Mouse (Mus musculus): ENCODE measurements at regions not wholly inside any gene's neighbourhood (a gene's known extent, or its start where the extent isn't known, plus 50 kb on each side); places are given as distances from the start of the nearest gene placed in this dataset.
"Not testable (repeated sequence)": the region's sequence is repeated elsewhere in the genome, so short reads cannot be mapped to it uniquely, and the experiment has no call there.

DNA sequence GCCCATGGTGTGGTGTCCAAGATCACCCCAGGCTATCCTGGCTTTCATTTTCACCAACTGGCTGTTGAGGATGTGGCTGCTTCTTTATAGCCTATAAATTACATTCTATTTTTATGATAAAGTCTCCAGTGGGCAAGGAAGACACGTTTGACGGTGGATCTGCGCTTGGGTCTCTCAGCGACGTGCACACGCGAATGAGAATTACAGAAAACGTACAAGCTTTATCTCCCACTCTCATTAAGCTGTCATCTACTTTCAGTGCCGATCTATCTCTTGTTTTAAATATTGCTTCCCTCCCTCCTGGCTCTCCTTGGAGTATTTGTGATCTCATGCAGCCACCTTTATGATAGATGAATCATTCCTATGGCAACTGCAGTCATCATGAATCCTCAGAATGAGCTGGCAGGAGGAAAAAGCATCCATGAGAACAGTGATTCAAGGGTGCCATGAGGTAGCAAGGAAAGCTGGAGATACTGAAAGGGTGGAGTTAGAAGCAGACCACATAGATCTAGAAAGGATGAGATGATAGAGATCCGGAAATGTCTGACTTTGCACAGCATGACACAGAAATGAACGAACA, 568.0 kb upstream of the Klhl29 start:
- WGBS: 78% methylated on average over 11 of the region's 11 CpGs
- Histone ChIP-seq H3K27ac (no peak overlapping the region), H3K27me3 (replicated peaks) (no peaks in the 10 kb centered on the region), H3K4me2 (replicated peaks) (no peak overlapping the region), H3K9ac (no peak overlapping the region), H3K36me3 (no peaks in the 10 kb centered on the region), H3K9me3 (no peaks in the 10 kb centered on the region), H3K4me1 (no peaks in the 10 kb centered on the region), H3K4me3 (no peak overlapping the region)
- ATAC-seq (ENCODE audit: low FRiP score, low read depth): no peak

DNA sequence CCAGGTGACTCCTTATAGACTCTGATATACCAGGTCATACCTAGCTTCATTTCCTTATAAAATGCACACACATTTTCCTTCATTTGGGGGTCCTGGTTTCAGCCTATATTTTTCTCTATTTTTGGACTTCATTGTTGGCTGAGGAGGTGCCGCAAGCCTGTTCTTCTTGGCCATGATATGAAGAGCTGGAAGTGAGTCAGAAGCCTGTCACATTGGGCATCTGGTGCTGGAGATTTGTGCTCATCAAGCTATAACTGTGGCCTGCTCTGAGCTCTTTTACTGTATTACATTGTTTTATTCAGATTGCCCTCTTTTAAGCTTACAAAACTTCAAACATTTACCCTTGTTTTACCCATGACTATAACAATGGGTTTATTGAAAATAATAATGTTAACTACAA, 545.8 kb upstream of the Klhl29 start:
- Histone ChIP-seq H3K4me3 (no peak overlapping the region), H3K9ac (no peak overlapping the region), H3K27ac (no peak overlapping the region), H3K9me3 (no peaks in the 10 kb centered on the region), H3K27me3 (replicated peaks) (no peaks in the 10 kb centered on the region), H3K36me3 (no peaks in the 10 kb centered on the region), H3K4me2 (replicated peaks) (no peak overlapping the region), H3K4me1 (no peaks in the 10 kb centered on the region)
- no peak for ATAC-seq (ENCODE audit: low FRiP score, low read depth)
- 95% methylated on average over 1 of the region's 1 CpGs for WGBS

DNA sequence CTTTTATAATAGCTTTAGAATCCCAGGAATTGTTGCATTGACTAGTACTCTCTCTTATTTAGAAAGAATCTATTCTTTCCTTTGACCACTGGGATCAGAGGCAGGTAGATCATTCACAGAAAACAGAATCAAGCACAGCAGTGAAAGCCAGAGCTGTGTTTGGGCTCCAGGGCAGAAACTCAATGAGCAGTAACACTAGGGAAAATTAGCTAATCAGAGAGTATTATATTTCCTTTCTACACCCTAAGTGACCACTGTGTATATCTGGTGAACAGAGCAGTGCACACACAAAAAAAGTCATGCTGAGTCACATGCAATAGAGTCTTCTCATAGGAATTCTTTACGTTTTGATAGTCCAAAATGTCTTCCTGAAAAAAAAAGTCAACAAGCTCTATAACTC, 542.5 kb upstream of the Klhl29 start:
- no peaks in the 10 kb centered on the region for H3K9me3 ChIP-seq
- WGBS: 61% methylated on average over 1 of the region's 1 CpGs
- no peak for ATAC-seq (ENCODE audit: low FRiP score, low read depth)
- no peaks in the 10 kb centered on the region for H3K27me3 ChIP-seq (replicated peaks)
- H3K4me3 ChIP-seq: no peak overlapping the region
- H3K9ac ChIP-seq: no peak overlapping the region
- no peak overlapping the region for H3K27ac ChIP-seq
- no peak overlapping the region for H3K4me2 ChIP-seq (replicated peaks)
- no peaks in the 10 kb centered on the region for H3K4me1 ChIP-seq
- H3K36me3 ChIP-seq: no peaks in the 10 kb centered on the region

DNA sequence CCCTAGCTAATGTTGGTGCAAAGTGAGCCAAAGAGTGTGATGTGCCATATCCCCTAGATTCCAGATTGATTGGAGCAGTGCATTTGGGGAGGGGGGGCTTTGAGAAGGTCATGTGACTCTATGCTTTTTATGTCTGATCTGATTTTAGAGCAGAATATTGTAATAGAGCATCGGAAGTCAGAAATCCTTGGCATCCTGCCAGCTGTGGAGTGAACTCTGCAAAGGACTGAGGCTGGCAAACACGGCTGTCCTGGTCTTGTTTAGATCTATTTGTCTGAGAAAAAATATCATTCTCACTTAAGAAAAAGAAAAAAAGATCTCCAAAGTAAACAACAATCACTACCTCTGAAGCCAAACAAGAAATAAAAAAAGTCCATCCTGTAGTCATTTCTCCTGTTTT, 530.8 kb upstream of the Klhl29 start:
- no peak overlapping the region for H3K9ac ChIP-seq
- WGBS: 76% methylated on average over 2 of the region's 2 CpGs

DNA sequence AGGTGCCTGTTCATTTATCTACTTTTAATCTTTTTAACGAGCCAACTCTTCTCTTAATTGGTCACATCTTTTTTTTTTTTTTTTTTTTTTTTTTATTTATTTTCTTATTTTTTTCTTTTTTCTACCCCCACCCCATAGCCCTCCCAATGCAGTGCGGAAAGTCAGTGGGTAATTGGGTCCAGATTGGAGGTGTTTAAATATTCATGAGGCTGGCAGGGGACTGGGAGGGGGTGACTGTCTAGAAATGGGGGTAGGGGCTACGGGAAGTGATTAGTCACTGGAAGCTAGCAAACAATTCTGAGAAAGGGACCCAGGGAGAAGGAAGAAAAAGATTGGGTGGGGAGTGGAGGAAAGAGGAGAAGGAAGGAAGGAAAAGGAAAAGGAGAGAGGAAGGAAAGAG, 516.3 kb upstream of the Klhl29 start:
- not testable (repeated sequence) for H3K27ac ChIP-seq; H3K9ac ChIP-seq; ATAC-seq (ENCODE audit: low FRiP score, low read depth); H3K27me3 ChIP-seq (replicated peaks); H3K36me3 ChIP-seq; H3K4me1 ChIP-seq; H3K4me2 ChIP-seq (replicated peaks); H3K9me3 ChIP-seq; H3K4me3 ChIP-seq
- WGBS: 66% methylated on average over 2 of the region's 3 CpGs

More for the DNA sequence above, 530.8 kb upstream of the Klhl29 start:
- no peak for ATAC-seq (ENCODE audit: low FRiP score, low read depth)
- Histone ChIP-seq H3K4me3 (no peak overlapping the region), H3K27ac (no peak overlapping the region), H3K4me2 (replicated peaks) (no peak overlapping the region), H3K27me3 (replicated peaks) (no peaks in the 10 kb centered on the region), H3K36me3 (no peaks in the 10 kb centered on the region), H3K4me1 (no peaks in the 10 kb centered on the region), H3K9me3 (no peaks in the 10 kb centered on the region)

DNA sequence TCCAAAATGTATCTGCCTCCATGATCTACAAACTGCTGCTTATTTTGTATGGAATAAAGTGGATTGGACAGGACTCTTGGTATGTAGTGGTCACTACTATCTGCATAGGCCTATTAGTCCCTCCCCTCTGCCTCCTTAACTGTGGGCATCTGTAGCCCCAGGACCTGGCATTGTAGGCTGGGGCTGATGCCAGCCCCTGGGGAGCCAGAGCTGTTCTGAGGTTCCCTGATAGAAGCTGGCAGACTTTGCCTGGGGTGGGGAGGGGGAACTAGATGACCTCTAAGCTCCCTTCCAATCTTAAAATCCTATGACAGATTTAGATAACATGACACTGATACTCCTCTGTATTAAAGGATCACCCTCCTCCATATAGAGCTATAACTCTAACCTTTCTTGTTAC, 491.2 kb upstream of the Klhl29 start:
- Histone ChIP-seq H3K9ac (no peak overlapping the region), H3K27ac (no peak overlapping the region), H3K4me1 (no peaks in the 10 kb centered on the region), H3K9me3 (no peaks in the 10 kb centered on the region), H3K4me3 (no peak overlapping the region), H3K4me2 (replicated peaks) (no peak overlapping the region), H3K27me3 (replicated peaks) (no peaks in the 10 kb centered on the region), H3K36me3 (no peaks in the 10 kb centered on the region)
- ATAC-seq (ENCODE audit: low FRiP score, low read depth): no peak

DNA sequence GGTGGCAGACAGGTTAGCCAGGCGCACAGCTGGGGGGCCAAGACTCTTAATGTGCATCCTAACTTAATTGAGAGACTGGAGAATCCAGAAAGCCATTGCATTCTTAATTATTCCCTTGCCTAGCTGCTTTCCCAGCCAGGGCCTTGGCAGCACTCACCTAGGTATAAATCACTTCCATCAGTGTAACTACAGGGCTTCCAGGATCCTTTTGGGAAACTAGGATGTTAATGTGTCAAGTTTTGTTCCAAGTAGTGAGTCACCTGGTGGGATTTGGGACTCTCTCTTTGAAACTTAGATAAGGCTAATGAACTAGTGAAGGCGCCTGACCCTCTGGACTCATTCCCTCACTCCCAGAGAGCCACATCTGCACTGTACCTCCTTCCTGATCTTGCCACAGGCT, 484.3 kb upstream of the Klhl29 start:
- no peak for ATAC-seq (ENCODE audit: low FRiP score, low read depth)
- H3K27ac ChIP-seq: no peak overlapping the region
- no peaks in the 10 kb centered on the region for H3K27me3 ChIP-seq (replicated peaks)
- no peaks in the 10 kb centered on the region for H3K36me3 ChIP-seq
- H3K9me3 ChIP-seq: no peaks in the 10 kb centered on the region
- WGBS: 83% methylated on average over 2 of the region's 2 CpGs
- no peaks in the 10 kb centered on the region for H3K4me1 ChIP-seq
- H3K4me3 ChIP-seq: no peak overlapping the region
- no peak overlapping the region for H3K9ac ChIP-seq
- H3K4me2 ChIP-seq (replicated peaks): no peak overlapping the region

DNA sequence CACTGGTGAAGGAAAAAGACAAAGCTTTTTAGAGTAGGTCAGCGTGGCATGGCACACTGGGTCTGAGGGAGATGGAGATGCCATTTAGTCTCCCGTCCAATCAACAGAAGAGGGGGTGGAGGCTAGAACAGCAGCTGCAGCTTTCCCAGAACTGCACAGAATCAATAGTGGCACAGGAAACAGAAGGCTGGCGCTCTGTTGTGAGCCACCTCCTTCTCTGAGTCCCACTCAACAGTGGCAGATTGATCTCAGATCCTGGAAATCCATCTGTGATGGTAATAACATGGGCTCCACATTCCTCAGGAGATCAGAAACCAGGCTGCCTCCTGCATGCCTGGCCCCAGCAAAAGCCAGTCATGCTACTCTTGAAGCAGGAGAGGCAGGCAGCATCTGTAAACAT, 480.9 kb upstream of the Klhl29 start:
- Histone ChIP-seq H3K9me3 (no peaks in the 10 kb centered on the region), H3K9ac (no peak overlapping the region), H3K4me2 (replicated peaks) (no peak overlapping the region), H3K27ac (no peak overlapping the region), H3K4me3 (no peak overlapping the region), H3K4me1 (no peaks in the 10 kb centered on the region), H3K36me3 (no peaks in the 10 kb centered on the region), H3K27me3 (replicated peaks) (no peaks in the 10 kb centered on the region)
- no peak for ATAC-seq (ENCODE audit: low FRiP score, low read depth)
- 49% methylated on average over 3 of the region's 3 CpGs for WGBS

DNA sequence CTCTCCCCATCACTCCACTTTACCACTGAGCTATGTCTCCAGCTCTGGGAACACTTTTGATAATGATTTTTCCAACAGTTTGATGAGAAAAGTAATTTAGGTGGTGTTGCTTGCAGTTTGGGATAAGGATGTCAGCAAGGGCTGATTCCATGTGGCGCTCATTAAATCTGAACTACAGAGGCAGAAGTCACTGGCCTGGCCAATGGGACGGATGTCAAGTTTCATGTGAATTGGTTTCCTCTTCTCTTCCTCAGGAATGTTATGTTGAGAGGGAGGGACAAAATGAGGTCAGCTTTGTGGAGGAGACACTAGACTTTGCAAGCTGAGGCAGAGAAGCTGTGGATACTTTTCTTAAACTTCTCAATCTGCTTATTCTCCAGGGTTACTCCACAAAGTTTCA, 434.9 kb upstream of the Klhl29 start:
- 93% methylated on average over 2 of the region's 2 CpGs for WGBS
- Histone ChIP-seq H3K4me1 (no peaks in the 10 kb centered on the region), H3K4me2 (replicated peaks) (no peak overlapping the region), H3K9me3 (no peaks in the 10 kb centered on the region), H3K27me3 (replicated peaks) (no peaks in the 10 kb centered on the region), H3K27ac (no peak overlapping the region), H3K4me3 (no peak overlapping the region), H3K36me3 (no peaks in the 10 kb centered on the region), H3K9ac (no peak overlapping the region)
- ATAC-seq (ENCODE audit: low FRiP score, low read depth): no peak

DNA sequence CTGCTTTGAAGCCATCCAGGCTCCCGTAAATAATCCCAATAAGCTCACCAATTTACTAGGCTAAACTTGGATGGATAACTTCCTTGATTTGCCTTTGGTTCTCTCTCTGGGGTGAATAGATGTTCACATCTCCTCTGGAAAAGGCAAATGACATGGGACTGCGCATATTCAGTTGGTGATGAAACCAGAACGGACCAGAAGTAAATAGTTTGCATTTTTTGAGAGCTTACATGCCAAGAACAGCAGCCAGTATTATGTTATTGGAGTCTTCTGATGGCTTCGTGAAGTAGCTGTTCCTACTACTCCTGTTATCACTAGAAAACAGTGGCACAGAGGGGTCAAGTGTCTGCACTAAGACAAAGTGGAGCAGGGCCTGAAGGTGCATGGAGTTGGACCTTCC, 434.5 kb upstream of the Klhl29 start:
- Histone ChIP-seq H3K9me3 (no peaks in the 10 kb centered on the region), H3K9ac (no peak overlapping the region), H3K4me2 (replicated peaks) (no peak overlapping the region), H3K36me3 (no peaks in the 10 kb centered on the region), H3K27me3 (replicated peaks) (no peaks in the 10 kb centered on the region), H3K27ac (no peak overlapping the region), H3K4me3 (no peak overlapping the region), H3K4me1 (no peaks in the 10 kb centered on the region)
- WGBS: 87% methylated on average over 4 of the region's 4 CpGs
- no peak for ATAC-seq (ENCODE audit: low FRiP score, low read depth)

DNA sequence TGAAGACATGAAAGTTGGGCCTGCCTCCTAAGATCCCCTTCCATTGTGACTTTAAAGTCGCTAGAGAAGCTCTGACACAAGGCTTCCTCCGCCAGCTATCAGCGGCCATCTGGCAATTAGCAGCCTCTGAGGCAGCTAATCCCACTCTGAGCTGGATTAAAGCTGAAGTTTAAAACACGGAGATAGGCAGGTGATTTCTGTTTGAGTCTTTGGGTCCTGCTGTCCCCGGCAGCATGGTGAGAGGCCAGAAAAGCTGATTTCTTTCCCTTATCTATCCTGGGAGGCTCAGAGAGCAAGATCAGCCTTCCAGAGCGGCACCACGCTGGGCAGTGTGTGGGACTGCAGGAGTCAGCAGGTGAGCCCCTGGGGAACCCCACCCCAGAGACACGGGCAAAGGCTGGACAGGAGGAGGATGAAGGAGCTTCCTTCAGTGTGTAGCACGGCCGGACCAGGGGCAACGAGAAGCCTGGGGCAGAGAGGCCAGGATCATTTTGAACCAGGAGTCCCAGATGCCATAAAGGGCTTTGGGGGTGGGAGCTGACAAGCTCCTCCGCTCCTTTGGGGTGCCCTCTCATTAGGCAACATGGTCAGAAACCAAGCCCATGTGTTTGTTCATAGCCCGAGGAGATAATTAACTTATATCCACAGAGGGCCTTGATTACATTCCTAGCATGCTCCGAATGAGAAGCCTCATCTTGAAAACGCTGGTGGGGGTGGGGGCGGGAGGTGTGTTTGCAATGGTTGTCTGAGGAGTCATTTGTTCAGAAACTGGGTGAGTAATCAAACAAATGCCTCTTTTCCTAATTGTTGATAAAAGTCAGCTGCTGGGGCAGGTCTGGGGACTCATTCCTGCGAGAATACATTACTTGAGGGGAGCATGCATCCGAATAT, 432.8 kb upstream of the Klhl29 start:
- WGBS: 47% methylated on average over 18 of the region's 18 CpGs
- ATAC-seq (ENCODE audit: low FRiP score, low read depth): no peak

DNA sequence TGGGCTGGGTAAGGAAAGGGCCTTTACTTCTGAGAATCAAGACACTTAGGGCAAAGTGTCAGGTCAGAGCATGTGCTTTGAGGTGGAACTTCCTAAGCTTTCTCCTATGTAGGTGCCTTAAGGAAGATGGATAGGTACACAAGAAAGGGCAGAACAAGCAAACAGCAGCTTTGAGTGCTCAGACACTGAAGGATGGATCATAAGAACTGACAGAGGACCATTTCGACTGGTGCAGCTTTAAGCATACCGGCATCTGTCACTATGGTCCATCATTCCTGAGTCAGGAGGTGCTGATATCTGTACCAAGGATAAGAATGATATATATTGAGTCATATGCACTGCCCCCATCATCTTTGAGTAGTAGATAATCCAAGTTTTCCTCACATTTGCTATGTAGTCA, 430.2 kb upstream of the Klhl29 start:
- H3K27ac ChIP-seq: no peak overlapping the region
- no peak for ATAC-seq (ENCODE audit: low FRiP score, low read depth)
- no peak overlapping the region for H3K9ac ChIP-seq
- H3K4me1 ChIP-seq: no peaks in the 10 kb centered on the region
- H3K36me3 ChIP-seq: no peaks in the 10 kb centered on the region
- H3K4me2 ChIP-seq (replicated peaks): no peak overlapping the region
- no peaks in the 10 kb centered on the region for H3K9me3 ChIP-seq
- 89% methylated on average over 2 of the region's 2 CpGs for WGBS
- H3K4me3 ChIP-seq: no peak overlapping the region
- H3K27me3 ChIP-seq (replicated peaks): no peaks in the 10 kb centered on the region

More for the DNA sequence above, 432.8 kb upstream of the Klhl29 start:
- no peak overlapping the region for H3K4me3 ChIP-seq
- H3K4me1 ChIP-seq: no peaks in the 10 kb centered on the region
- no peak overlapping the region for H3K9ac ChIP-seq
- no peaks in the 10 kb centered on the region for H3K36me3 ChIP-seq
- no peaks in the 10 kb centered on the region for H3K9me3 ChIP-seq
- no peaks in the 10 kb centered on the region for H3K27me3 ChIP-seq (replicated peaks)
- no peak overlapping the region for H3K27ac ChIP-seq
- H3K4me2 ChIP-seq (replicated peaks): no peak overlapping the region

DNA sequence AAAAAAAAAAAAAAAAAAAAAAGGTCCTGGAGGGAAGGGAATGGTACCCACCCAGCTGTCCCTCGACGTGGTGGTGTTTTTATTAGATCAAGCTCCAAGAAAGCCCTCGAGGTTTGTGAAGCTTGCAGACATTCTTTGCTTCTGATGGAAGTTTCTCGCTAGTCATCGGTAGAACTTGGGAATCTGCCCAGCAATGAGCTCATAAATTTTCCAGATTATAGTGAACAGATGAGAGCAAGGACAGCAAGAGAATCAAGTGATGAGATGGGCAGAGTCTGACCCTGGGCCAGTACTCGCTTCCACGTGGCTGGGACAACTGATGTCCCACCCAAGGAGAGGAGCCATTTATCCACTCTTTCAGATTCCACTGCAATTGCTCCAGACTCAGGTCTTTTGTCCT, 417.6 kb upstream of the Klhl29 start:
- no peak overlapping the region for H3K9ac ChIP-seq
- H3K27me3 ChIP-seq (replicated peaks): no peaks in the 10 kb centered on the region
- H3K36me3 ChIP-seq: no peaks in the 10 kb centered on the region
- H3K27ac ChIP-seq: no peak overlapping the region
- ATAC-seq (ENCODE audit: low FRiP score, low read depth): no peak
- 71% methylated on average over 7 of the region's 7 CpGs for WGBS
- no peaks in the 10 kb centered on the region for H3K4me1 ChIP-seq
- H3K9me3 ChIP-seq: no peaks in the 10 kb centered on the region
- no peak overlapping the region for H3K4me2 ChIP-seq (replicated peaks)
- no peak overlapping the region for H3K4me3 ChIP-seq

All from neural tube, embryonic 12.5 days (tissue).